Mouse (Mus musculus): ENCODE measurements at regions not wholly inside any gene's neighbourhood (a gene's known extent, or its start where the extent isn't known, plus 50 kb on each side); places are given as distances from the start of the nearest gene placed in this dataset.

DNA sequence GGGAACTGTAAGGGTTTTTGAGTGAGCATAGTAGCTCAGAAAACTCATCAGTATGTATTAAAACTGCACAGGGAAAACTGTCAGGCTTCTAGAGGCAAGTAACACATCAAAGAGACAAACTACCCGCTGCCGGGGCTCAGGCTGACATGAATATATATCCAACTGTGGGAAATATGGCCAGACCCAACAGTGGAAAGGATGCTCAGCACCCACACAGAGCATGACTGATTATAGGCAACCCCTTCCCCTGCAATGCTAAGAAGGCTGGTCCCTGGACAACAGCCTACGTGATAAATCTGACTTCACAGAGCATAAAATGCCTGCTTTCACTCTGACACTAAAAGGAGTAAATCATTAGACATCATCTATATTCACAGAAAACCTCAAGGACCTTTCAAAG lies 324.3 kb upstream of the Nrsn1 start:
- no peak overlapping the region for H3K4me3 ChIP-seq (ENCODE audit: low read length)
- H3K36me3 ChIP-seq (ENCODE audit: insufficient read depth, low read length): no peaks in the 10 kb centered on the region
- ATAC-seq (no peak), DNase-seq (ENCODE audit: low spot score) (peak; percentile 20)
- H3K9ac ChIP-seq (replicated peaks; ENCODE audit: low read length): no peak overlapping the region
- no peak for TF ChIP-seq CTCF (IDR thresholded peaks at IDR 0.05; ENCODE audit: low read depth)
- H3K4me1 ChIP-seq (ENCODE audit: insufficient read depth, low read length): no peaks in the 10 kb centered on the region
- 47% methylated on average over 3 of the region's 3 CpGs for WGBS
- H3K27me3 ChIP-seq (ENCODE audit: insufficient read depth, low read length): no peaks in the 10 kb centered on the region
- H3K4me2 ChIP-seq (ENCODE audit: low read depth, low read length): no peak overlapping the region
- H3K9me3 ChIP-seq (ENCODE audit: low read length): no peaks in the 10 kb centered on the region
- H3K27ac ChIP-seq: no peak overlapping the region

DNA sequence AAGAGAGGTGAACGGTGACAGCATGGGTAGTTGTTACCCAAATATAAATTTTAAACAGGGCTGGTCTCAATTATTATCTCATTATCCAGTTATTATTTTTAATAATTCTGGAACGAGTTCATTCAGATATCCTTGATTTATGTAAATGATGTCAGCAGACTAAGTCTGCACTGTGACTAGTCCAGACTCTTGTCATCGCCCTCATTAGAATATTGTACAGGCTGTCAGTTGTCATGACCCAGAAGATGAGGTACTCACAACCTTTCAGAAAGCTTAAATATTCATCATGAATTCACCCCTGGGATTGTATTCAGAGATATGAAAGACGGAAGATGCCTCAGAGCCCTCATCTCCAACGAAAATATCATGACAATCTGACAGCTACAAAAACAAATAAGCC lies 300.3 kb upstream of the Nrsn1 start:
- no peak for DNase-seq (ENCODE audit: low spot score)
- Histone ChIP-seq H3K4me1 (ENCODE audit: insufficient read depth, low read length) (no peaks in the 10 kb centered on the region), H3K9me3 (ENCODE audit: low read length) (no peaks in the 10 kb centered on the region), H3K27ac (no peak overlapping the region), H3K36me3 (ENCODE audit: insufficient read depth, low read length) (no peaks in the 10 kb centered on the region), H3K9ac (replicated peaks; ENCODE audit: low read length) (no peak overlapping the region), H3K4me2 (ENCODE audit: low read depth, low read length) (no peak overlapping the region), H3K27me3 (ENCODE audit: insufficient read depth, low read length) (no peaks in the 10 kb centered on the region), H3K4me3 (ENCODE audit: low read length) (no peak overlapping the region)
- no peak for TF ChIP-seq CTCF (IDR thresholded peaks at IDR 0.05; ENCODE audit: low read depth)
- 60% methylated on average over 5 of the region's 5 CpGs for WGBS
- ATAC-seq: no peak

DNA sequence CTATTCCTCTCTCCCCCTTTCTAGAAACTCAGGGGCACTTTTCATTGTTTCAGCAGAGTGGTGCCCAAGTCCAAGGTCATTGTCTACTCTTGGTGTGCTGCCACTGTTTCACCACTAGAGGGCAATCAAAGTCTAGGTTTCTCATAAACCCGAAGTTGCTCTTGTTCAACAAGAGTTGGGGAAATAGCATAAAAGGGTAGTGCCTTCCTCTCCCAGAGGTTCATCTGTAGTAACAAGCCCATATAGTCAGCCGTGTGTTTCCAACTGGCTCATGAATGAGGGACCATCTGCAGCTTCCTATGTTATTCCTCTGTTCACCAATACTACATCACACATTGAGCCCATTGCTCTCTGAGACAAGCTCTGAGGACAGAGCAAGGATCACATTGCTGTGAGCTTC lies 292.4 kb upstream of the Nrsn1 start:
- DNase-seq (ENCODE audit: low spot score) (peak; percentile 89), ATAC-seq (peak; percentile 45; the same call in 1 of the 2 replicates)
- TF ChIP-seq CTCF (IDR thresholded peaks at IDR 0.05; ENCODE audit: low read depth): peak; percentile 93
- H3K4me1 ChIP-seq (ENCODE audit: insufficient read depth, low read length): no peaks in the 10 kb centered on the region
- no peak overlapping the region for H3K27ac ChIP-seq
- no peak overlapping the region for H3K4me2 ChIP-seq (ENCODE audit: low read depth, low read length)
- H3K27me3 ChIP-seq (ENCODE audit: insufficient read depth, low read length): no peaks in the 10 kb centered on the region
- WGBS: 5% methylated on average over 2 of the region's 2 CpGs
- H3K4me3 ChIP-seq (ENCODE audit: low read length): no peak overlapping the region
- no peaks in the 10 kb centered on the region for H3K36me3 ChIP-seq (ENCODE audit: insufficient read depth, low read length)
- no peaks in the 10 kb centered on the region for H3K9me3 ChIP-seq (ENCODE audit: low read length)
- H3K9ac ChIP-seq (replicated peaks; ENCODE audit: low read length): no peak overlapping the region

DNA sequence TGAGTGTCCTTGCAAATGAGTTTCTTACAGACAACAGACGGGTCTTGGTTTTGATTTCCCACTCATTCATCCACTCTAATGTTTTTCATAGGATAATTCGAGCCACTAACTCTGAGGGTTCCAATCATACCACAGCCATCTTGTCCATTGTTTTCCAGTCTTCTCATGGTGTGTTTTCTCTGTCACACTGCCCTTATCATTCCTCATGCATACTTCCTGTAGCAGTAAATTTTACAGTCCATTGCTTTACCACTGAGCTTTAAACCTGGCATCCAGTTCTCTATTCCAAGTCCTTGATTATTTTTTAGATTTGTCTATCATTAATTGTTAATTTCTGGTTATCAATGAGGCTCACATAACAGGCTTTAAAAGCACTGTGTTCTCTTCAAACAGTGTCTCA lies 290.0 kb upstream of the Nrsn1 start:
- no peak overlapping the region for H3K9ac ChIP-seq (replicated peaks; ENCODE audit: low read length)
- 43% methylated on average over 2 of the region's 2 CpGs for WGBS
- no peaks in the 10 kb centered on the region for H3K36me3 ChIP-seq (ENCODE audit: insufficient read depth, low read length)
- DNase-seq (ENCODE audit: low spot score) (no peak), ATAC-seq (no peak)
- no peaks in the 10 kb centered on the region for H3K27me3 ChIP-seq (ENCODE audit: insufficient read depth, low read length)
- no peak for TF ChIP-seq CTCF (IDR thresholded peaks at IDR 0.05; ENCODE audit: low read depth)
- H3K4me2 ChIP-seq (ENCODE audit: low read depth, low read length): no peak overlapping the region
- no peaks in the 10 kb centered on the region for H3K4me1 ChIP-seq (ENCODE audit: insufficient read depth, low read length)
- H3K27ac ChIP-seq: no peak overlapping the region
- H3K4me3 ChIP-seq (ENCODE audit: low read length): no peak overlapping the region
- H3K9me3 ChIP-seq (ENCODE audit: low read length): no peaks in the 10 kb centered on the region

DNA sequence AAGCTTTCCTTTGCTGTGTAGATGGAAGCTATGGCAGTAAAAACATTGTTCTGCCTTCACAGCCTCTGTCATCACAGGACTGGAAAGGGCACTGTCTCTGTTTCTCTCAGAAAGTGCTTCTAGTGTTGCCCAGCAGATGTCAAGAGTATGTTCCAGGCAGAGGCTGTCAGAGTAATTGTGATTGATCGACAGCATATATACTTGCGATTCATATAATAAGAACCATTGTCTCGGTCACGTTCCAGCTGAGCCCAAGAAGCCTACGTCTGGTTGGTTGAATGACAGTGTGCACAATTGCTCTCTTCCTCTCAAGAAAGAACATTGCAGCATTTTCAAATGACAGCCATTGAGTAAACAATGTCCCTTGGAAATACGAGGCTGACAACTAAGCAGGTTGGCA lies 284.7 kb upstream of the Nrsn1 start:
- ATAC-seq (no peak), DNase-seq (ENCODE audit: low spot score) (no peak)
- no peak overlapping the region for H3K27ac ChIP-seq
- H3K9ac ChIP-seq (replicated peaks; ENCODE audit: low read length): no peak overlapping the region
- no peak overlapping the region for H3K4me2 ChIP-seq (ENCODE audit: low read depth, low read length)
- H3K4me3 ChIP-seq (ENCODE audit: low read length): no peak overlapping the region
- no peaks in the 10 kb centered on the region for H3K9me3 ChIP-seq (ENCODE audit: low read length)
- H3K27me3 ChIP-seq (ENCODE audit: insufficient read depth, low read length): no peaks in the 10 kb centered on the region
- H3K36me3 ChIP-seq (ENCODE audit: insufficient read depth, low read length): no peaks in the 10 kb centered on the region
- TF ChIP-seq CTCF (IDR thresholded peaks at IDR 0.05; ENCODE audit: low read depth): no peak
- 41% methylated on average over 6 of the region's 6 CpGs for WGBS
- H3K4me1 ChIP-seq (ENCODE audit: insufficient read depth, low read length): no peaks in the 10 kb centered on the region

DNA sequence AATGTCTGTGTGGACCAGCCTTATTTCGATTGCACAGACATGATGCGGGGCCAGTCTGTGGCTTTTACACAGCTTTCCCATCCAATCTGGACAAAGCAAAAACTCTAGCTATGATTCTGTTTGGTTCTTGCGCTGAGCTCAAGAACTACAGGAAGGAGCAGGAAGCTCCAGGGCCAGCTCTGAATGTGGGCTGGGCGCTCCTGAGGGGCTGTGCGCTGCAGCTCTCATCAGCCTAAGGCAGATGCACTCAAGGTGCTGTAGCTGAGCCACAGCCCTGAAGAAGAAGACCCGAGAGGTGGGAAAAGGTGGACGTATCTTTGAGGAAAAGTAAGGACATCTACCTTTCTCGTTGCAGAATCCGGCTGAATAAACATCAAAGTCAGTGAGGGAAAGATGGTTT lies 278.2 kb upstream of the Nrsn1 start:
- H3K27me3 ChIP-seq (ENCODE audit: insufficient read depth, low read length): no peaks in the 10 kb centered on the region
- H3K9ac ChIP-seq (replicated peaks; ENCODE audit: low read length): no peak overlapping the region
- no peaks in the 10 kb centered on the region for H3K36me3 ChIP-seq (ENCODE audit: insufficient read depth, low read length)
- no peak overlapping the region for H3K4me2 ChIP-seq (ENCODE audit: low read depth, low read length)
- no peak for ATAC-seq
- DNase-seq (ENCODE audit: low spot score): no peak
- no peak for TF ChIP-seq CTCF (IDR thresholded peaks at IDR 0.05; ENCODE audit: low read depth)
- WGBS: 91% methylated on average over 9 of the region's 9 CpGs
- no peak overlapping the region for H3K27ac ChIP-seq
- no peaks in the 10 kb centered on the region for H3K4me1 ChIP-seq (ENCODE audit: insufficient read depth, low read length)
- no peaks in the 10 kb centered on the region for H3K9me3 ChIP-seq (ENCODE audit: low read length)
- H3K4me3 ChIP-seq (ENCODE audit: low read length): no peak overlapping the region

DNA sequence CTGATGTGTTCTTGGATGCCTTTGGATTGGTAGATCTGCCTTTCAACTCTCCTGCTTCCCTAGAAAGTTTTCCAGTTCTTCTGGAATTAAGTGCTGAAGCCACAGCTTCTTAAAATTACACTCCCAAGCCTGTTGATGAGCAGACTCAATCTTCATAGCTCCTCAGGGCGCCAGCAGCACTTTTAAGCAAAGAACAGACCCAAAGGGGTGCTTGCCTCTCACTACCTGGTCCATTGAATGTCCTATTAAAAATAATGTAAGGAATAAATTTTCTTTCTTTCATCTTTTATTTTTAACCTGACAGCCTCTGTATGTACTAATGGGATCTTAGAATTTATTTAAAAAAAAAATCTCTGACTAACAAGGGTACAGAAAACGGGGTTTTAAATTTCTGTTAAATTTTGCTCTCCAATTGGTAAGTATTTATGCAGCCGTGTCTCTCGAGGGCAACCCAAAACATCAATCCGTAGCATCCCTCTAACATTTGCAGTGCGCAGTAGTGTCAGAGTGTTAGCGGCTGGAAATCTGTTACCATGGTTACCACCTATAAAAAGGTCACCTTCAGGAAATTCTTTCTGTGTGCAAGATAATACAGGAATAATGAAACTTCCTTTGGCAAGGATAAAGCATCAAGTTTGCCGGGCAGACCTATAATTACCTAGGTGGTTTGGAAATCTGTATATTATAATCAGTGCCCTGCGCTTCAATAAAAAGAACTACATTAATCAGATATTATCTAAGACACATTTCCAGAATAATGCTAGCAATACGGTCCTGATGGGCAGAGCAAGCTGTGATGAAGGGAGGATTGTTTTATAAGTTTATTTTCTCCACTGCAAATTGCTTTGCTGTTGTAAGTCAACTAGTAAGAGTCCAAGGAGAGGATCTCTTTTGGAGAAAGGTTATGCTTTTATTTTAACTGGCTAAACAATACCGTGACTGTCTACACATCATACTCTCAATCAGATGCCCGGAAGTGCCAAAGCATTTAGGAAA lies 277.1 kb upstream of the Nrsn1 start:
- no peak for TF ChIP-seq CTCF (IDR thresholded peaks at IDR 0.05; ENCODE audit: low read depth)
- Histone ChIP-seq H3K9ac (replicated peaks; ENCODE audit: low read length) (no peak overlapping the region), H3K4me1 (ENCODE audit: insufficient read depth, low read length) (no peaks in the 10 kb centered on the region), H3K4me2 (ENCODE audit: low read depth, low read length) (no peak overlapping the region), H3K27me3 (ENCODE audit: insufficient read depth, low read length) (no peaks in the 10 kb centered on the region), H3K36me3 (ENCODE audit: insufficient read depth, low read length) (no peaks in the 10 kb centered on the region), H3K4me3 (ENCODE audit: low read length) (no peak overlapping the region), H3K27ac (peak overlapping the region; percentile 48; the same call in 1 of the 2 replicates), H3K9me3 (ENCODE audit: low read length) (no peaks in the 10 kb centered on the region)
- DNase-seq (ENCODE audit: low spot score): peak; percentile 74
- ATAC-seq: peak; percentile 70; the same call in 1 of the 2 replicates
- WGBS: 45% methylated on average over 12 of the region's 12 CpGs
